Mouse (Mus musculus): ENCODE results near the gene Gpank1. TPM values are rescaled to one million over a fixed set of nuclear protein-coding genes. Genes with fewer than 3 reads are reported as not detected.

The Gpank1 gene
- polyA plus RNA-seq (2017; shearing (Covaris generic)): 10 to 100 TPM; 57.1 to 87.4 (median 74.3) TPM

DNA sequence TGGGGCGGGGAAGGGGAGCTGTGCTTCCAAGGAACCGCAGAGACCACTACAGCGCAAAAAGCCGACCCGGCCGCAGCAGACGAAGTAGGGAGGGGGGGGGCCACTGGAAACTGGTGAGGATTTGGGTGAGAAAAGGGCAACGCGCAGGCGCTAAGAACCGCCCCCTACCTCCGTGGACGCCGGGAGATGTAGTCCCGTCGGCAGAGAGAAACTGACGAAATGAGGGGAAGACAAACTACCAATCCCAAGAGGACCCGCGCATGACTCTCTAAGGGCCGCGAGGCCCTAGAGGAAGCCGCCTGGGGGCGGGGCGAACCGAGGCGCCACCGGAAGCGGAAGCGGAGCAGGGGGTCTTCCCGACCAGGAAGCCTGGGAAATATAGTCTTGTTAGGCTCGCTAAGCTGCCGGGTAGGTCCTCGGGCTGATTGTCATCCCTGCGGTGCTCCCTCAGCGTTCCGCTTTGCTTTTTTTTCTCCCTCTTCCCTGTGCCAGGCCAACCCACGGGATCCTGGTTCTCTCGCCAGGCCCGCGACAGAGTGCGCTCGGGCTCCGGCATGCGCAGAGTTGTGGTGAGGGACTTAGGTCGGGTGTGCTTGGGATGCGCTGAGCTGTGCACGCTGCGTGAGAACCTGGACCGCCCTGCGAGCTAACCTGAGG, at the start of gene Gpank1:
Gpank1 (plus strand) TSS at position 313 of the 657 bp plus-strand sequence.
- peak; percentile 97 for ATAC-seq

DNA sequence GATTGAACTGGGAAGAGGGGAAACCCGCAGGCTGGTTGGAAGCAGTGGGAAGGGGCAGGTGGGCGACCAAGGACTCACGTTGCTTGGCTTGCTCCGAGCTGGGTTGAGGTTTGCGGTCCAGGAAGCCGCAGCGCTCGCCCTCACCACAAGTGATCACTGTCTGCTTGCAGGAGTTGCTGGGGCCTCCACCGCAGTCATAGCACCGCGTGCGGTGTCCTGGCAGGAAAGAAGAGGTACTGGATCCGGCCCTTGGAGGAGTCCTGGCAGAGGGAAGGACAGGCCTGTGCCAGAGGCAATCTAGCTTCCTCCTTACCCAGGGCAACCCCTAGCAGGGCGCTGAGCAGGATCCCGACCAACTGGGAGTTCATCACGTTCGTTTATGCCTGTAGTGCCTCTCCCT, 47.2 kb upstream of the Gpank1 start:
- no peak for ATAC-seq

DNA sequence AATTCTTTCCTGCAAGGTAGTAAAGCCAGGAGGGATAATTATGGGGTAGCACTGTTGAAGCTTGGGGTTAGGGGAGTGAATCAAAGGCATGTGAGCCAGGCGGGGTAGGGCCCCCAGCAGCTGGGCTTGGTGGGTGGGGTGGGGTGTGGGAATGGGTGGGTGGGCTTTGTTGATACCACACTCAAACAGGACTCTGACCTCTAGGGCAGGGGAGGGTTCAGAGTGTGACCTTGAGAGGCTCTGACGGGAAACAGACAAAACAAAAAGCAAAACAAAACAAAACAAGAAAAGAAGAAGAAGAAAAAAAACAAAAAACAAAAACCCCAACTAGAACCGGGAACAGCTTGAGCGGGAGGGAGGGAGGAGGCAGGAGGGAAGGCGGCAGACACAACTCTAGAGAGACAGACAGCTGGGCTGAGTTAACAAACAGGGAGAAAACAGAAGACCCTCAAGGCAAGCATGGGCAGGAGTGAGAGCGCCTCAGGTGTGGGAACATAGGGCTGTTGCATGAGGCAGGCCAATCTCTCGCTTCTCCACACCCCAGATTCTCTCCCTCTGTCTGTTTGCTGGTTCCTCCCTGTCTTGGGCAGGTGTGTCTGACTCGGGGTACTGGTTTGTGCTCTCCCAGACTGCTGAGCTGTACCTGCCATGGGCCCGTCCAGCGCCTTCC, 44.6 kb upstream of the Gpank1 start, which contains the start of gene Ly6g6e:
Ly6g6e (plus strand) TSS at position 396 of the 670 bp plus-strand sequence.
- ATAC-seq: no peak

DNA sequence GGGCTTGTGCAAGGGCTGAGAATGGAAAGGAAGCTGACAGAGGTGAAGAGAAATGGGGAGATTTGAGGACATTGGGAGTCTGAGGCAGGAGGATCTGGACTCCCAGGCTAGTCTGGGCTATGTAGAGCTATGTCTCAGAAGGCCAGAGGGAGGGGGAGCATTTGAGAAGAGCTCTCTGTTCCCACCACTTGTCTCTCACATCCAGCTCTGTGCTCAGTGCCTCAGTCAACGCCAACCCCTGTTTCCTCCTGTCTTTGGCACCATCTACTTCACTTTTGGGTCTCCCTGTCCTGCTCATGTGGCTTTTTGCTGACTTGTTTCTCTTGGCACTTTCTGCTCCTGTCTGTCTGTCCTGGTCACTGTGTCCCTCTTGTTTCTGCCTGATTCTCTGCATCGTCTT, 44.0 kb upstream of the Gpank1 start:
- ATAC-seq: no peak

DNA sequence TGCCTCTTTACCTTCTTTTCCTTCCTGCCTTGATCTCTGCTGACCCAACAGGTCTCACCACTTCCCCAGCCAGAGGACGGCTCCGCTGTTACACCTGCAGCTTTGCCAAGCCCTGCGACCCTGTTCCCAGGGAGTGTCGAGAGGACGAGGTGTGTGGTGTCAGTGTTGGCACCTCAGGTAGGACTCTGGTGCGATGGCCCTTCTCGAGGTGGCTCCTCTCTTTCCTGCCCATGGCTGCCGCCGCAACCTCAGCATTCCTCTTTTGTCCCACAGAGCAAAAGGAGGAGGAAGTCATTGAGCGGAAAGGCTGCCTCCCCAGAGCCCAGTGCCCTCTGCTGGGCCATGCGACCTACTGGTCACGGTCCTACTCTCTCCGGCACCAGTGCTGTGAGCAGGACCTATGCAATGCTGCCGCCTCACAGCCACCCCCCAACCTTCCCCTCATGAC, 43.4 kb upstream of the Gpank1 start, which contains the start of gene Ly6g6d:
Ly6g6d (minus strand) TSS at position 280 of the 448 bp plus-strand sequence.
- ATAC-seq: no peak

DNA sequence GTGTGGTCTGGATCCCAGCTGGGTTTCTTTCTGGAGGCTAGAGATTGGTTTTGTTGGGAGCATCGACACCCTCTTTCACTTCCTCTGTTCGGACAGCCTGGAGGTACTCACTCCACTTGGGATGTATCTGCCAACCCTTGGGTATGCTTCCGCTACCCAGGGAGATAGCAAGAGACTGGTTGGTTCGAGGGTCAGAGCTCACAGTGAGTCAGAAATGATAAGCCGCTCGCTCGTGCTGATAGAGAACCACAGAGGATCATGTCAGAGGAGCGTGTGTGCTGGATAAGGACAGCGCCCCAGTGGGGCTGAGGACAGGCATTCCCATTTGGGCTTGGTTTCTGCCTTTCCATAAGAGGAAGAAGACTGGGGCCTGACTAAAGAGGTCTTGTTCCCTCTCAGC, 41.5 kb upstream of the Gpank1 start:
- no peak for ATAC-seq

DNA sequence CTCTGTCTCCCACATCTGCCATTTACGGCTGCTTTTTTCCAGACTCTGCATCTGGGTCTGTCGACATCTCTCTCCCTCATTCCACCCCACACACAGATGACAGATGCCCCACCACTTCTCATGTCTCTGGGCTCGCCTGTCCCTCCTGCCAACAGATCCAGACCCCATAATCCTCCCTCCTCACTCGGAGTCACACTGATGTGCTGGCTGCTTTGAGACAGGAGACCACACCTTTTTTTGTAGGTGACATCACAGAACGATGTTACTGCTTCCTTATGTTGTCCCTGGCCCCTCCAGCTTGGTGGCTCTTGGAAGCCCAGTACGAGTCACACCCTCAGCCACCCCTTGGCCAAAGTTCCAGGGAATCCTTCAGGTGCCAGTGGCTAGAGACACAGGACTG, 41.0 kb upstream of the Gpank1 start:
- no peak for ATAC-seq

DNA sequence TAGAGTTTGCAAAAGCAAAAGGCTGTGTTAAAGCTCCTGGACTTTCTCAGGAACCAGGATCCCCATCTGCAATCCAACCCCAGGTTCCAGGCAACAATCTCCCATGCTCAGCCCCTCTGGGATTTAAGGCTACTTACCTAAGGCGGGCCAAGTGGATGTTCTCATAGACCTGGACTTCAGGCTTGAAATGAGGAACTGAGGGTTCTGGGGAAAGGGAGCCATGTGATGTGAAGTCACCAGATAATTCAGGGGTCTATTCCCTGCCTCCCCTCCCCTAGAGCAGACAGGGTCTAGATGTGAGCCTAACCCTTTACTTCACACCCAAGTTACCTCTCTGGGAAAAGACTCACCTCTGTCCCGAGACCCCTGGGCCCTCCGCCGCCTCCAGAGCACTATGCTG, 40.5 kb upstream of the Gpank1 start:
- ATAC-seq: no peak

DNA sequence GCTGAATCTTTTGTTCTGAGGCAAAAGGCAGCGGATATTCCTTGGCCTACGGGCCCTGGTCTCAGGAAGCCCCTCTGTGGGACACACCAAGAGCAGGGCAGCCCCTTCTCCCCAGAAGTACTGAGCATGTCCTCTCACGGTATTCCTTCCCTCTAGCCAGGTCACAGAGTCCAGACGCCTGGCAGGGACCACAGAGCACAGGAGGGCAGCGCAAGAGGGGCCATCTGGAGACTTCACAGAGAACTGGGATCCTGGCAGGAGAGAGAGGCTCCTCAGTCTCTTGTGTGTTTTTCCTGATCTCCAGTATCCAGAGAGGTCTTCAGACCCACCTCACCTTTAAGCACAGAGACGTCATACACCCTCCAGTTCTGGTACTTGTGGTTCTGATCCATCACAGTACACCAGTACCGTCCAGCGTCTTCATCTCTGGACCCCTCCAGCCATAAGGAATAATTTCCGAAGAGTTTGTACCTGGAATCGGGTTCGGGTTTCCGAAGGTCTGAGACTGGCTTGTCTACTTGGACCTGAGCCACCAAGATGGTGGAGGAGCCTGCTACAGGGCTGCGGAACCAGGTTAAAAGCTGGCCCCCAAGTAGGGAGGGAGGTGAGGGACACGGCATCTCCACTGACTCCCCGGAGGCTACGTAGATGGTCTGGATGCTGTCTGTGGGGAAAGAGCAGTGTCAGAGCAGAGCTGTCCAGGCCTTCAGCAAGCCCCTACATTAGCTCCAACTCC, 38.2 kb upstream of the Gpank1 start:
- ATAC-seq: no peak

DNA sequence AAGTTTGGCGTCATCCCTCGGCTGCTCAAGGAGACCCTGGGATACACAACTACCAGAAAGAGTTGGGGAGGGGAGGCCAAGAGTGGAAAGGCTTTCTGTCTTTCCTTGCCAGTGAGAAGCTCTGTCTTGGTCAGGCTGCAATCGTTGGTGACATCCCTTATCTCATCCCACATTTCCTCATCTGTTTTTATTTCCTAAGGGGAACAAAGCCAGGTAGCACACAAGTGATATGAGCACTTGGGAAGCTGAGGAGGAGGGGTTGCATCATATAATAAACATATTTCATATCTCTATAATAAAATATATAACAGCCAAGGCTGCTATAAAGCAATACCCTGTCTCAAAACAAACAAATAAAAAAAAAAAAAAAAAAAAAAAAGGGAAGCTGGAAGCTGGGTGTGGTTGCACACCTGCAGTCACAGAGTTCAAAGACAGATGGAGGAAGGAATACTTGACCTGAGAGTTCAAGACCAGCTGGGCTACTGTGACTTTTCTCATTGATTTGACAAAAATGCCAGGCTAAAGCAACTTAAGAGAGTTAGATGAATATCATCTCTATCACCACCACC, 37.2 kb upstream of the Gpank1 start:
- ATAC-seq: no peak

DNA sequence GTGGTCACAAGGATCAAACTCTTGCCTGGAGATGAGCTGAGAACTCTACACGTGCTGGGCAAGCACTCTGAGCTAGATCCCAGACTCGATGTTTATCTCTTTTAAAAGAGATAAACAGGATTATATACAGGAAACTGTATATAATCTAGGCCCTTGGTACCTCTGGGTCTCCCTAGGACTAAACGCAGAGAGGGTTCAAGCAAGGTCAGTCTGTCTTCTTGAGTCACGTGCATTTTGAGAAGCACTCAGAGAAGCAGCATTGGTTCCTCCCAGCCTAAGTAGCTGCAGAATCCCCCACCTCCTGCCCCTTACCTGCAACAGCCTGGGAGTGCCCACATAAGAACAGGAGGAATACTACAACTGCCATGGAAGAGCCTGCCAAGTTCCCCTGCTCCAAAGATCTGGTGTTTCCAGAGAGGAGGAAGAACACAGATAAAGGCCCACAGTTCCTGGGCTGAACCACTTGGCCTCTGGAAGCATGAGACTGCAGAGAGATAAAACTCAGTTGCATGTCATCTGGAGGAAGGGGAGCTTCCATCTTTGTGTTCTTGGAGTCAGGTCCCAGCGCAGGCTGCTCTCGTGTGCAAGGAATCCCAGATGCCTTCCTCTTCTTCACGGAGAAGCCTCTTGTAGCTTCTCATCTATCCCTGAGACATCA, 35.9 kb upstream of the Gpank1 start, which contains the start of gene Ly6g6f:
Ly6g6f (minus strand) TSS at position 403 of the 658 bp plus-strand sequence.
- no peak for ATAC-seq

DNA sequence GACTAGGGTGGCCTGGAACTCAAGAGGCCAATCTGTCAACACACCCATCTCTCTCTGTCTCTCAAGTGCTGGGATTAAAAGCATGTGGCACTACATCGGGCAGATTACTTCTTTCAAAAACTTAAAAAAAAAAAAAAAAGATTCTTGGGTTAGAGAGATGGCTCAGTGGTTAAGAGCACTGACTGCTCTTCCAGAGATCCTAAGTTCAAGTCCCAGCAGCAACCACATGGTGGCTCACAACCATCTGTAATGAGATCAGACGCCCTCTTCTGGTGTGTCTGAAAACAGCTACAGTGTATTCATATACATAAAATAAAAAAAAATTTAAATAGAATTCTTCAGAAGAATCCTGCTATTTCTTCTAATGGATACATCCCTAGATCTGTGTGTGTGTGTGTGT, 33.1 kb upstream of the Gpank1 start:
- no peak for ATAC-seq

DNA sequence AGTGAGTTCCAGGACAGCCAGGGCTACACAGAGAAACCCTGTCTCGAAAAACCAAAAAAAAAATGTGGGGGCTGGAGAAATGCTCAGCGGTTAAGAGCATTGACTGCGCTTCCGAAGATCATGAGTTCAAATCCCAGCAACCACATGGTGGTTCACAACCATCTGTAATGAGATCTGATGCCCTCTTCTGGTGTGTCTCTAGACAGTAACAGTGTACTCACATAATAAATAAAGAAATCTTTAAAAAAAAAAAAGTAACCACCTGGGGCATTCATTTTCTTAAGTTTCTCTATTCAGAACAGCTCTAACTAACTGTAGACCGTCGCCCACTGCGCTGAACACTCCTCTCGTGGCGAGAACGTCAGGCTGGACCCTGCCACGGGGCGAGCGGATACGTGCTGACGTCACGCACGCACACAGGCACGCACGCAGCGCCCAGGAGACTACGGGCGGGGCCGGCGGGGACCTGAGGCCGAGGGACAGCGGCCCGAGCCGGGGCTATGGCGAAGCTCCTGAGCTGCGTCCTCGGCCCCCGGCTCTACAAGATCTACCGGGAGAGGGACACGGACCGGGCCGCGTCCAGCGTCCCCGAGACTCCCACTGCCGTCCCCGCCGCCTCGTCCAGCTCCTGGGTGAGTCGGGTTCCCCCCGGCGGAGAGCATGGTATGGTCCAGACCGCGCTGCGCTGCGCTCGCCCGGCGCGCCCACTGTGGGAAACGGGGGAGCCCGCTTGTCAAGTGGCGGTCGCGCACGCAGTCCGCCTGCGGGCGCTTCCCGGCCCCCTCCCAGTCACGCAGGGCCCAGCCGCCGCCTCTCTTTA, 32.2 kb upstream of the Gpank1 start, which contains the start of gene Abhd16a:
Abhd16a (plus strand) TSS at position 439 of the 820 bp plus-strand sequence.
- ATAC-seq: peak; percentile 95

DNA sequence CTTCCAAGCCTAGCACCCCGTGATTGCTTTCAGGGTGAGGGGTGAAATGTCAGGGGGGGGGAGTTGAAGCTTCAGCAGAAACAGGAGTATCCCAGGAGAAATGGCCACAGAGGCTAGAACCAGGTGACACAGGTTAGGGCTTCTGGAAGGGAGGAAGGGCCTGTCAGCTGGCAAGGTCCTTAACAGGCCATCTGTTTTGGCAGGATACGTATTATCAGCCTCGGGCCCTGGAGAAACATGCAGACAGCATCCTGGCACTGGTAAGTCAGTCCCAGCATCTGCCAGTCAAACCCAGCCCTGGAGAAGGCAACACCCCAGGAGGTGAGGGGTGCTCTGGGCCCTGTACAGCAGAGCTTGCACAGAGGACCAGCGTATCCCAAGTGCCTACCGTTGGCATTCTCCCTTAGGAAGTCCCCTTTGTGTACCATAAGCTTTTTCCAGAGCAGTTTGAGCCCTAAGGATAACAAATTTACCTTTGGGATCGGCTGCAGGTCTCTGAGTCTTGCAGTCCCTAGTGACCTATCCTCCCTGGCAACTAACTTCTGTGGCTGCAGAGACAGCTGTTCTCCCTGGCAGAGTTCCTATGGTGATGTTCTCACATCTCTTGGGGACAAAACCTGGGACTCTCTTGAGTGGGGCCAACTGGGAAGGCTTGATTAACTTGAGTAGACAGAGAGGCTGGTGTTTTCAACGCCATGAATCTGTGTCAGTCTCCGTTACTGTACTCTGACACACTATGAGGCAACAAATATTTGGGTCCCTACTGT, 30.9 kb upstream of the Gpank1 start:
- no peak for ATAC-seq

DNA sequence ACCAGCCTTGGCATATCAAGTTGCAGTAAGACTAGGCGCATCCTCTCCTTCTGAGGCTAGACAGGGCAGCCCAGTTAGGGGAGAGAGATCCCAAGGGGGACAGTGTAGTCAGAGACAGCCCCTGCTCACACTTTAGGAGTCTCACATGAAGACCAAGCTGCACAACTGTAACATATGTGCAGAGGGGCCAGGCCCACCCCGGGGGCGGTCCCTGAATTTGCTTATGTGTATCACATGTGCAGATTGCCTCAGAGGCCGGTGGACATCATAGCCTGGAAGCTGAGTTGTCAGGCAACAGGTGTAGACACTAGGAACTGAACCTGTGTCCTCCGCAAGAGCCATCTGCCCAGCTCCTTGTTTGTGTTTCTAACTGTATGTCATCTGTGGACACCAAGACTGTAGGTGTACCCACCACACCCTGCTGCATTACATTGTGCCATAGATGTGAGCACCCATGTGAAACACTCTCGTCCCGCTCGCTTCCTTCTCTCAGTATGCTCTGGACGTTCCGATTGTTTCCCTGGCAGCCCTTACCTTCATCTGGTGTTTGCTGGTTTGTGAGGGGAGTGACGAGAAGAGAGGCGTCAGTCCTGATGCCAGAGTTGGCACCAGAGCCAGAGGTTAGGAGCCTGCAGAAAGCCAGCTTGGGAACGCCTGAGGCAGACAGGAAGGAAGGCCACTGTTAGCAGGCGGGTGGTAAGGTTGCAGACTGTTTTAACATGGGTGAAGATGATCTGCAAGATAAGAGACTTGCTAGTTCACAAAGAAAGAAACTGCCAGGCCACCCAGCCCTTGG, 28.7 kb upstream of the Gpank1 start:
- no peak for ATAC-seq

DNA sequence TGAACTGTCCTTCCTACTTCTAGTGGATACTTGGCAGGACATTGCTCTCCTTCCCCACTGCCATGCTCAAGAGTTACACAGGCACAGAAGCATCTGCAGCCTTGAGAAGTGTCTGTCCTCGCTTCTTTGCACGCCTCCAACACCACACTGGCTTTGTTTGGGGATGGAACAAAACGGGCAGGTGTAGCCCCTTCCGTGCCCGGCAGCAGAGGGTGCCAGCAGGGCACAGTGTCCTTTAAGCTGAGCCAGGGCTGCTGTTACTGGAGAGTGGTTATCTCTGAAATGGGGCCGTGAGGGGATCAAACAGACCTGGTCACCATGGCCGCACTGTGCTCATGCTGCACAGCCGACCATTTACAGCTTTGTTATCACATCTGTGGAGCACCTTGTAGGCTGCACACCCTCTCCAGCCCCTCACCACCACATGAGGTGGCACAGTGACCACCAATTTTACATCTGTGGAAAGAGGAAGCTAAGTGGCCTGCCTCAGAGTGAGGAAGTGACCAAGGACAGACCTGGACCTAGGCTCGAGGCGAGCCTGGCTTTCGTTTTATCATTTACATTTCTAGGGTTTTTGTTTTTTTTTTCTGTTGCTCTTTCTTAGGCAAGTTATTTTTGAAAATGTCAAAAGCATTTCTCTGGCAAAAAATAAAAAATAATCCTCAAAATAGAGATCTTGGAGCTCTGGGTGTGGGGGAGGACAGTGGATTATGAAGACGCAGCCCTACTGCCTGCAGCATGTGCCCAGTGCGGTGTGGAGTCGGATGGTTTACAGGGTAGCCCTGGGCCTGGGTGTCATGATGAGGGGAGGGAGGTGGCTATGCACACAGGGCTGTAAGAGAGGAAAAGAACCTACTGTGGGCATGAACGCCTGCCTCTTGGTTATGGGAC, 26.5 kb upstream of the Gpank1 start:
- no peak for ATAC-seq

DNA sequence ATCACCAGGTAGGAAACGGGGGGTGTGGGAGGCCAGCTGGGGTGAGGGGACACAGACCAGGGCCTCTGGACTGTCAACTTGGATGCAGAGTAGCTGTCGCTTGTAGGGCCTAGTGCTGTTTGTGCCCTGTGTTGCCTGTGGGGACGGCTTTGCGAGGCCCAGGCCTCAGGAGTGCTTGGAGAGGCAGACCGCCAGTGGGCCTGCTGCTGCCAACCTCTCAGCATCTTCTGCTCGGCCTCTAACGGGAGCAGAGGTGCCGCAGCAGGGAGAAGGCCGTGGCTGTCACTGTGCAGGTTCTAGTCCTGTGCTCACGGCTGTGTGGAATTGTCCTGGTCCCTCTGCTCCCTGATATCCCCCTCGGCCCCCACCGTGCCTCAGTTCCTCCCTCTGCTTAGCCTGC, 24.7 kb upstream of the Gpank1 start:
- ATAC-seq: no peak

DNA sequence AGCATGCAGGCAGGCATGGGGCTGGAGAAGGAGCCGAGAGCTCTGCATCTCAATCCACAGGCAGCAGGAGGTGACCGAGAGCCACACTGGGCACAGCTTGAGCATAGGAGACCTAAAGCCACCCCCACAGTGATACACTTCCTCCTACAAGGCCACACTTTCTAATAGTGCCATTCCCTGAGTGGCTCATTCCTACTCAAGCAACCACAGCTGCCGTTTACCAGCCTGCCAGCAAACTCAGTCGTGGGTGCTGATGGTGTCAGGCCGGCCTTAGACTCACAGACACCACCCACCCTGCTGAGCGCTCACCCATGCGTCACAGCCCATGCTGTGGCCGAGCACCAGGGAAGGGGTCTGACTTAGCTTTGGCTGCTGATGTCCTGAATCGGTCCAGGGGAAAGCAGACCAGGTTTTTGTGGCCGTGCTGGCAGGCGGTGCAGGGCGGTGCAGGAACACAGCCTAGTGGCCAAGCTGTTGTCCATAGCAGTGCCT, 24.0 kb upstream of the Gpank1 start:
- no peak for ATAC-seq

Data from inflammation-experienced regulatory T-cells, adult 6 months (primary cell).